Mouse (Mus musculus) embryonic facial prominence, embryonic 10.5 days (tissue): ENCODE data around the gene Tex33. TPM values are rescaled to one million over a fixed set of nuclear protein-coding genes. Genes with fewer than 3 reads are reported as not detected.

Experiments
- DNase-seq: peaks from one replicate; pipeline ENCODE4 v3.0.0-alpha.2; 2017; ENCODE audit warnings: low spot score
- H3K27ac ChIP-seq: fragments of 300-500 bp; sonication (generic); replicated peaks from 2 replicates; pipeline ENCODE4 v1.5.1; 2016; ENCODE audit warnings: mild to moderate bottlenecking
- H3K27me3 ChIP-seq: fragments of 300-500 bp; sonication (generic); replicated peaks from 2 replicates; pipeline ENCODE4 v1.6.1; 2016; ENCODE audit warnings: low read depth, mild to moderate bottlenecking; ENCODE audit not compliant: poor library complexity, severe bottlenecking
- H3K36me3 ChIP-seq: fragments of 300-500 bp; sonication (generic); replicated peaks from 2 replicates; pipeline ENCODE4 v1.6.1; 2016; ENCODE audit warnings: mild to moderate bottlenecking, moderate library complexity
- H3K4me1 ChIP-seq: fragments of 300-500 bp; sonication (generic); 2 replicates; pipeline ENCODE4 v1.6.1; 2016
- H3K4me3 ChIP-seq: fragments of 300-500 bp; sonication (generic); 2 replicates; pipeline ENCODE4 v1.5.1; 2016; ENCODE audit warnings: mild to moderate bottlenecking, moderate library complexity
- H3K9me3 ChIP-seq: fragments of 300-500 bp; sonication (generic); 2 replicates; pipeline ENCODE4 v1.6.1; 2016; ENCODE audit warnings: mild to moderate bottlenecking
- WGBS: fragments of 180-500 bp; shearing (Covaris S2); methylation state at CpG from one replicate; pipeline ENCODE4 v1.1.7; 2016; 5-methylcytosine and 5-hydroxymethylcytosine counted together
- polyA plus RNA-seq: library from polyadenylated mRNA; unstranded; fragments of >200 nt; fragmentation: Nextera tagmentation; extraction: Ambion mirVana; gene quantifications from 2 replicates; pipeline ENCODE4 v1.2.1, GENCODE M21; 2016

Gene Tex33
- polyA plus RNA-seq, 1 experiment from 2014 or later: not detected

DNA sequence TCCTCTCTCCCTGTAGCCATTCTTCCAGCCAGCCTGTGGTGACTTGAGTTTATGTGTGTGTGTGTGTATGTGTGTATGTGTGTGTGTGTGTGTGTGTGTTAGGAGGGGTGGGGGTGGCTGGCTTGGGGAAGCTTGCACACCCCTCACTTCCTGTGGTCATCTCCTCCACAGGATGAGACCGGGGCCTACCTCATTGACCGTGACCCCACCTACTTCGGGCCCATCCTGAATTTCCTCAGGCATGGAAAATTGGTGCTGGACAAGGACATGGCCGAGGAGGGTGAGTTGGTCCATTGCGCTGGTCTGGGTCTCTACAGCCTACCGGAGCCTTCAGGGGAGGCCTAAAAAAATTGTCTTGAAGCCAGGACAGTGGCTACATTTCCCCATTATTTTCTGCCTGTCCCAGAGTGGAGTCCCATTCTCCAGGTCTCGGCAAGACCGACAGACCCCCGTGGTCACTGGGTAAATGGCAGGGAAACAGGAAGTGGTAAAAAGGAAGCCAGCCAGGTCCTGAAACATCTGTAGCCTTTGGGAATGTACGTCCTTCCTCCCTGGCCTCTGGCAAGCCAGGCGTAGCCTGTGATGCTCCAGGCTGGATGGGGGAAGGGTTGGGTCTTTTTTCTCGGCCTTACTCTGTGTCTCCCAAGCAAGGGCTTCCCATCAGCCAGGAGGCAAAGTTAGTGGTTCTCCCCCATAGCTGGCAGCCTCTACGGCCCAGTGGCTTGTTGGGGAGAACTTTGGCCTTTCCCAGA is 34.3 kb upstream of the Tex33 start:
- Histone ChIP-seq H3K27me3 (0 out of 2 replicates have a peak, but pooled peaks cover under 1% of the 10 kb centered on the region), H3K4me1 (peaks cover 61% of the 10 kb centered on the region), H3K9me3 (no peaks in the 10 kb centered on the region), H3K27ac (peak overlapping the region; percentile 88; the same call in 1 of the 2 replicates), H3K4me3 (peak overlapping the region; percentile 83), H3K36me3 (peaks cover 46% of the 10 kb centered on the region)
- 71% methylated on average over 13 of the region's 13 CpGs for WGBS
- no peak for DNase-seq

DNA sequence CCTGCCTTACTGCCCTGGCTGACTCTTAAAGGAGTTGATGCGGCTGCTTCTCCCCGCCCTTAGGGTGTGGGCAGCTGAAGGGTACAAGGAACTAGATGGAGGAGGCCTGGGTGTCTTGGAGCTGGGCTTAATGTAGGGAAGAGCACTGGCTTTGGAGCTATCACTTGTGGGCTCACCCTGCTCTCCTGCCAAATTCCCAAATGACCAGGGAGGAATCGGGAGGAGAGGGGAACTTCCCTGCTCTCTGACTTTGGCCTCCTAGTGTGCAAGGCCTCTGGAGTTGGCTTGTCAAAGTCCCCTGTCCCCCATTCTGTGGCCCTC is 33.4 kb upstream of the Tex33 start:
- Histone ChIP-seq H3K4me3 (peak overlapping the region; percentile 83), H3K4me1 (peaks cover 52% of the 10 kb centered on the region), H3K36me3 (peaks cover 40% of the 10 kb centered on the region), H3K27ac (peak overlapping the region; percentile 88), H3K27me3 (0 out of 2 replicates have a peak, but pooled peaks cover 3% of the 10 kb centered on the region), H3K9me3 (no peaks in the 10 kb centered on the region)
- no peak for DNase-seq
- 5% methylated on average over 3 of the region's 3 CpGs for WGBS

DNA sequence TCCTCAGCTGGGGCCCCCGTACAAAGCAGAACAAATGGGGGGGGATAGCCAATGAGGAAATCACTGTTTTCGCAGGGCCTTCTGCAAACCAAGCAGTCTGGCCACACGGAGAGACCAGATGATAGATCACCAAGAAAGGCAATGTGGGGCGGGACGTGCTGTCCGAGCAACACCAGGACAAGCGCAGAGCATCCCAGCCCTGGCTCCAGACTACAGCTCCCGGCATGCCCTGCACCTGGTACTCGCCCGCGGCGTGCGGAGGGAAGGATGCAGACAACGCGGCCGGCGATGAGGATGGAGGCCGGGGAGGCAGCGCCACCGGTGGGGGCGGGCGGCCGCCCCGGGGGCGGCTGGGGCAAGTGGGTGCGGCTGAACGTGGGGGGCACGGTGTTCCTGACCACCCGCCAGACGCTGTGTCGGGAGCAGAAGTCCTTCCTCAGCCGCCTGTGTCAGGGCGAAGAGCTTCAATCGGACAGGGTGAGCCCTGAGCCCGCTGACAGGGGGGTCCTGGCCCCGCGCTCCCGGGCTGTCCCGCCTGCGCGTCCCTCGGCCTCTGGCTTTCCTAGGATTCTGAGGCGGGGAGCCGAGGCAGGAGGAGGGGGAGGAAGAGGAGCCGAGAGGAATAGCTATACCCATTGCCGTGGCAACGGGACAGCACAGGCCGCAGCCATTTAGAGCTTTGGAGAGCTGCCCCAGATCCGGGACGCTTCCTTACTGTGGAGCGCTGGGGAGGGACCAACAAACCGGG is 32.9 kb upstream of the Tex33 start, which contains the start of gene Kctd17:
Gene Kctd17, plus strand, starts transcription at position 174 of the 748 bp plus-strand sequence.
- H3K4me3 ChIP-seq: peak within 1 kb of the TSS; percentile 83
- peaks cover 48% of the 10 kb centered on the region for H3K4me1 ChIP-seq
- 0 out of 2 replicates have a peak, but pooled peaks cover 8% of the 10 kb centered on the region for H3K27me3 ChIP-seq
- peak; percentile 85 for DNase-seq
- WGBS: 2% methylated on average over 52 of the region's 52 CpGs
- H3K27ac ChIP-seq: peak within 1 kb of the TSS; percentile 88
- H3K36me3 ChIP-seq: peaks cover 35% of the 10 kb centered on the region
- no peaks in the 10 kb centered on the region for H3K9me3 ChIP-seq

DNA sequence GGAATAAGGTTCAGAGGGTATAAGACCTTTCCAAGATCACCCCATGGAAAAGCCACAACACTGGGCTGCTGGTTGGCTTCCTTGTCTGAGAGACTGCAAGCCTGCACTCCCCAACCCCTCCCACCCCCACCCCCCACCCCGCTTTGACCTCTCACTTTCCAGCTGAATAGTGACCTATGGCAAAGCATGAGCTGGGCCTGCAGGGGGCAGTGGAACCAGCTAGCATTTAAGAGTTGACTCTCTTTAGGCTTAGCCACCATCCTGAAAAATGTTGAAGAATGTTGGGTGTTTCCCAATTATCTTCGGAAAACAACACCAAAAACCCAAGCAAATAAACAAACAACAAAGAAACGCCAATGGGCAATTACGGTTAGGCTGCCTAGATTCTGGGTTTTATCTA is 29.5 kb upstream of the Tex33 start:
- Histone ChIP-seq H3K36me3 (peaks cover 1% of the 10 kb centered on the region), H3K4me3 (no peak overlapping the region), H3K9me3 (no peaks in the 10 kb centered on the region), H3K27ac (no peak overlapping the region), H3K27me3 (peaks cover 13% of the 10 kb centered on the region), H3K4me1 (peaks cover 28% of the 10 kb centered on the region)
- DNase-seq: no peak
- 62% methylated on average over 4 of the region's 4 CpGs for WGBS

DNA sequence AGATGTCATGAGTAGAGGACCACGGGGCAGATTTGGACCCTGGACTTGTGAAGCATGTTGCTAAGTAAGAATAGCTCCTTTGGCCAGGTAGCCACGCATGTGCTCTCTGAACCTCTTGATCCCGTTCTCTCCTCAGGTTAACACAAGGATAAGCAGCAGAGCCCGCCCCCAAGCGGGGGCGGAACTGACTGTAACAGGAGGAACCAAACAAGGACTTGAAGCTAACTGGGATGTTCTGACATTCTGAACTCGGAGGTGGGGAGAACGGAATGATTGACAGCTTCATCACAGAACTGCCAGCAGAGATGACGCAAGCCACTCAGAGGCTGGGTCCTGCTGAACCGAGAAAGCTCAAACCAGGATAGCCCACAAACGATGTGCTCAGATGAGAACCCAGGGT is 28.8 kb upstream of the Tex33 start:
- peaks cover 21% of the 10 kb centered on the region for H3K4me1 ChIP-seq
- no peak overlapping the region for H3K4me3 ChIP-seq
- H3K27ac ChIP-seq: no peak overlapping the region
- peaks cover 13% of the 10 kb centered on the region for H3K27me3 ChIP-seq
- no peaks in the 10 kb centered on the region for H3K9me3 ChIP-seq
- 18% methylated on average over 11 of the region's 11 CpGs for WGBS
- no peak for DNase-seq
- no peaks in the 10 kb centered on the region for H3K36me3 ChIP-seq

DNA sequence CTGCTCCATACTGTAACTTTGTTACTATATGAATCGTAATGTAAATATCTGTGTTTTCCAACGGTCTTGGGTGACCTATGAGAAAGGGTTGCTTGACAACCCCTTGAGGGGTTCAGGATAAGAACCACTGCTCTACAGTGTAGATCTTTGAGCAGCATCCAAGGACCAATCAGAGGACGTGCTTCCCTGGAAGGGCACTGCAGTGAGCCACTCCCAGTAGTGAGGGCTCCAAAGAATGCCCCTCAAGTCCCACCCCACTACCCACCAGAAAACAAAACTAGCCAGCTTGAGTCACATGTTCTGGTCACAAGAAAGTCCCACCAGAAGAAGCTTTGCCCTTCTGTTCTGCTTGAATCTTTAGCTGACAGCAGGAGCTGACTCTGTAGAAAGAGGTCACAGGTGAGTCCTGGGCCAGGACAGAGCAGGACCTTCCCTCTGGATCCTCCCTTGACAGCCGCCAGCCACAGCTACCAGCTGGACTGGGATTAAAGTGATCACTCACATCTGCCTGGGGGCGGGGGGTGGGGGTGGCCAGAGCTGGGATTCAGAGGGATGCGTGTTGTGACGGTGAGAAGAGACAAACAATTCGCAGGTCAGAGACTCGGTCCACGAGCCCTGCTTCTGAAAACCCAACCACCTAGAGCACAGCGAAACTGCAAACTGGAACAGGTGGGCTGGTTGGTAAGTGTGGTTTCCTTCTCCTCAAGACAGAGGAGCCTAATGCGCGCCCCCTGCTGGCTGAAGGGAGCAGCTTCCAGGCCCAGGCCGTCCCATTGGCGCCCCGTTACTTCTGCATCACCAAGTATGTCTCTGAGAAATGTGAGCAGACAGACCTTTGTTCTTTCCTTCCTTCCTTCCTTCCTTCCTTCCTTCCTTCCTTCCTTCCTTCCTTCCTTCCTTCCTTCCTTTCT is 26.6 kb upstream of the Tex33 start:
- 16% methylated on average over 16 of the region's 16 CpGs for WGBS
- H3K36me3 ChIP-seq: no peaks in the 10 kb centered on the region
- peak; percentile 89 for DNase-seq
- peaks cover 5% of the 10 kb centered on the region for H3K4me1 ChIP-seq
- H3K27me3 ChIP-seq: peaks cover 13% of the 10 kb centered on the region
- H3K4me3 ChIP-seq: no peak overlapping the region
- H3K9me3 ChIP-seq: no peaks in the 10 kb centered on the region
- H3K27ac ChIP-seq: no peak overlapping the region

DNA sequence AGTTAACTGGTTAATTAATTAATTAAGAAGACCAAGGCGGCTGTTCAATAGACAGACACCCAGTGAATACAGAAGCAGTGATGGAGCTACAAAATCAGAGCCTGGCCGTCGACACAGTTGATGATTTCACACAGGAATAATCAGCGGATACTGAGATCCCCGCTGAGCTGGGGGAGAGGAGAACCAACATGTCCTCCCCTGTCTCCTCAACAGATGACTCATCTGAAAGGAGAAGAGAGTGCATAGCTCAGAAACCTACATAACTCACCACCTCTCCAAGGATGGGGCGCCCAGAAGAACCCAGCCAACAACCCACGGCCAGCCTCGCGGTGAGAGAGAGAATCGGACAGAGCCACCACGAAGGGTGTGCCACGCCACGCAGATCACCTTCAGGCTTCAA is 24.7 kb upstream of the Tex33 start:
- no peak for DNase-seq
- H3K27ac ChIP-seq: no peak overlapping the region
- no peaks in the 10 kb centered on the region for H3K9me3 ChIP-seq
- peaks cover 12% of the 10 kb centered on the region for H3K4me1 ChIP-seq
- no peak overlapping the region for H3K4me3 ChIP-seq
- H3K36me3 ChIP-seq: no peaks in the 10 kb centered on the region
- WGBS: 87% methylated on average over 13 of the region's 13 CpGs
- peaks cover 13% of the 10 kb centered on the region for H3K27me3 ChIP-seq

DNA sequence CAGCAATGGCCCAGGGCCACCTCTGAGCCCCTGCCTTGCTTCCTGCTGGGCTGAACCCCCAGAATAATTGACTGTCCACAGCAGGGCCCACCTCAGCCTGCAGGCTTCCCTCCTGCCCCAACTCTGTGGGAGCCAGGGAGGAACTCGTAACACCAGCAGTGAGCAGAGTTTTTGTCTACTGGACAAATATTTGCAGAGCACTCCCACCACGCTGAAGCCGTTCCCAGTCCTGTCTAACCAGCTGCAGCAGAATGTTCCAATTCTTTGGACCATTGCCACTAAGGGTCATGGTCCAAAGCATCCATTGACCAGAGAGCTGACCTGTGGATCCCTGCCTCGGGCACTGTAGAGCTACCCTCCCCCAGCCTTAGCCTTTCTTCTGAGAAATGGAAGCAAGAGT is 21.2 kb upstream of the Tex33 start:
- Histone ChIP-seq H3K9me3 (no peaks in the 10 kb centered on the region), H3K27me3 (peaks cover 7% of the 10 kb centered on the region), H3K36me3 (peaks cover 7% of the 10 kb centered on the region), H3K4me1 (peaks cover 6% of the 10 kb centered on the region), H3K4me3 (no peak overlapping the region), H3K27ac (peak overlapping the region; percentile 51)
- WGBS: 9% methylated on average over 4 of the region's 4 CpGs
- DNase-seq: no peak

DNA sequence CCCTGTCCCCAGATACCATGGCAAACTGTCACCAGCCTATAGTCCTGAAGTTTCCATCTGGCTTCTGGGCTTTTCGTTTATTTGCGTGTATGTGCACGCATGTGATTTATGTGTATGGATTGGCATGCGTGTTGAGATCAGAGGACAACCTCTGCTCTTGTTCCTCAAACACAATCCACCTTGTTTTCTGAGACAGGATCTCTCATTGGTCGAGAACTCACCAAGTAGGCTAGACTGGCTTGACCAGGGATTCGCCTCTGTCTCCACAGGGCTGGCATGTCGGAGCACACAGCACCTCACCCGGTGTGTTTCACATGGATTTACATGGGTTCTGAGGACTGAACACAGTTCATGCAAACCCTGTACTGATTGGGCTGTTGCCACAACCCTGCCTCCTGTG is 18.4 kb upstream of the Tex33 start:
- H3K27ac ChIP-seq: no peak overlapping the region
- no peak for DNase-seq
- peaks cover 14% of the 10 kb centered on the region for H3K36me3 ChIP-seq
- no peak overlapping the region for H3K4me3 ChIP-seq
- H3K27me3 ChIP-seq: peaks cover 35% of the 10 kb centered on the region
- H3K4me1 ChIP-seq: peaks cover 17% of the 10 kb centered on the region
- no peaks in the 10 kb centered on the region for H3K9me3 ChIP-seq
- 88% methylated on average over 8 of the region's 8 CpGs for WGBS

DNA sequence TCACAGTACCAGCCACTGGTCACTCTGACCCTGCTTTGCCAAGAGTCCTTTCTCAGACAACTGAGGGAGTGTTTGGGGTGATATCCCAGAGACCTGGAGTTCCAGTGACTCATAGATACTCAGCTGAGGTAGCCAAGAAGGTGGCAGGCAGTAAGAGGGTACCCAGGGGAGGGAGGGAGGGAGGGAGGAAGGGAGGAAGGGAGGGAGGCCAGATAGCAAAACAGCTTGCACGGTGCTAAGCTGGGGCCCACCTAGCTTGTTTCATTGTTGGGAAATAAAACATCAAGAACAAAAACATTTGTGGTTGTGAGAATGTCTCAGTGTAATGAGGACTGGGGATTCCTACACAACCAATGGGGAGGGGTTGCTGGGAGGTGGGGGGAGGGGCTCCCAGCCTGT is 18.0 kb upstream of the Tex33 start:
- H3K27ac ChIP-seq: no peak overlapping the region; the same call in 1 of the 2 replicates
- WGBS: 80% methylated on average over 1 of the region's 1 CpGs
- no peak for DNase-seq
- H3K27me3 ChIP-seq: peaks cover 39% of the 10 kb centered on the region
- peaks cover 17% of the 10 kb centered on the region for H3K4me1 ChIP-seq
- no peaks in the 10 kb centered on the region for H3K9me3 ChIP-seq
- peaks cover 14% of the 10 kb centered on the region for H3K36me3 ChIP-seq
- no peak overlapping the region for H3K4me3 ChIP-seq

DNA sequence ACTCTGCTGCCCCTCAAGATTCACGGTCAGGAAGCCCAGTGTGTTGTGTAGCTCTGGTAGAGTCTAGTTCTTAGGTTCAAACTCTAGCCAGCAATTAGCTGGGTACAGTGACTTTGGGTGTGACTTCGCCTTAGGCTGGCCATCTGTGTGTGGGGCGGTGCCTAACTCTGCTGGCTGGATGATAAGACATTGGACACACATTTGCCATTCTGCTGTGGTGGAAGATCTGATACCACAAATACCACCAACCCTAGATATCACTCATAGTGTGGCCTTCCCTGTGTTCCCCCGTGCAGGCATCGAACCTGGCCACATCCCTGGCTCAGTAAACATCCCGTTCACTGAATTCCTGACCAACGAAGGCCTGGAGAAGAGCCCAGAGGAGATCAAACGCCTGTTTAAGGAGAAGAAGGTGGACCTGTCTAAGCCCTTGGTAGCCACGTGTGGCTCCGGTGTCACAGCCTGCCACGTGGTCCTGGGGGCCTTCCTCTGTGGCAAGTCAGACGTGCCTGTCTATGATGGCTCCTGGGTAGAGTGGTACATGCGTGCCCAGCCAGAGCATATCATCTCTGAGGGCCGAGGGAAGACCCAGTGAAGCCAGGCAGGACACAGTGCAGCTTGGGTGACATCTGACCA is 17.5 kb upstream of the Tex33 start:
- Histone ChIP-seq H3K27ac (peak overlapping the region; percentile 36; the same call in 1 of the 2 replicates), H3K27me3 (peaks cover 44% of the 10 kb centered on the region), H3K4me1 (peaks cover 20% of the 10 kb centered on the region), H3K36me3 (peaks cover 14% of the 10 kb centered on the region), H3K4me3 (no peak overlapping the region), H3K9me3 (no peaks in the 10 kb centered on the region)
- no peak for DNase-seq
- 90% methylated on average over 14 of the region's 14 CpGs for WGBS

DNA sequence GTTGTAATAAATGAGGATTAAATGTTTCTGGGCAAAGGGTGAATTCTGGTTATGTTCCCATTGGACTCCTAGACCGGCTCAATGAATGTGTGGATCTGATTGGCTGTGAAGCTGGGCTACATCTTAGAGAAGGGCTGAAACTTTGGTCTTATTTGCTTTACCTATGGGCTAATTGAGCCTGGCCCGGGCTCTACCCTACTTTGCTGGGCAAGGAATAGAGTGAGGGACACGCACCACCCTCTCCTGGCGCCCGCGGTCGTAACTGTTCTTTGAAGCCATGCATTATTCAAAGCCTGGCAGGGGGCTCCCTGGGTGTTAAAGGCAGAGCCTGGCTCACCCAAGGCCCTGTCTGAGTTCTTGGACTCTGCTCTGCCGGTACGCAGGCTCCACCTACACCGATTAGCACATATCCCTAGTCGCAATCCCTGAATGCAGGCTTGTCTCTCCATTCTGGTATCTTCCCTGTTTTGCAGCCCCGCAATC is 13.9 kb upstream of the Tex33 start:
- 8% methylated on average over 12 of the region's 12 CpGs for WGBS
- peaks cover 60% of the 10 kb centered on the region for H3K27me3 ChIP-seq
- peak overlapping the region; percentile 52 for H3K4me3 ChIP-seq
- peaks cover 14% of the 10 kb centered on the region for H3K36me3 ChIP-seq
- H3K27ac ChIP-seq: no peak overlapping the region
- H3K9me3 ChIP-seq: no peaks in the 10 kb centered on the region
- peaks cover 45% of the 10 kb centered on the region for H3K4me1 ChIP-seq
- DNase-seq: no peak
